Mouse (Mus musculus): ENCODE data around the gene Nck2. TPM values are rescaled to one million over a fixed set of nuclear protein-coding genes. Genes with fewer than 3 reads are reported as not detected.
"Not testable (repeated sequence)": the region's sequence is repeated elsewhere in the genome, so short reads cannot be mapped to it uniquely, and the experiment has no call there.

The Nck2 gene
- polyA plus RNA-seq, 1 experiment from 2014 or later = 31.0 TPM

DNA sequence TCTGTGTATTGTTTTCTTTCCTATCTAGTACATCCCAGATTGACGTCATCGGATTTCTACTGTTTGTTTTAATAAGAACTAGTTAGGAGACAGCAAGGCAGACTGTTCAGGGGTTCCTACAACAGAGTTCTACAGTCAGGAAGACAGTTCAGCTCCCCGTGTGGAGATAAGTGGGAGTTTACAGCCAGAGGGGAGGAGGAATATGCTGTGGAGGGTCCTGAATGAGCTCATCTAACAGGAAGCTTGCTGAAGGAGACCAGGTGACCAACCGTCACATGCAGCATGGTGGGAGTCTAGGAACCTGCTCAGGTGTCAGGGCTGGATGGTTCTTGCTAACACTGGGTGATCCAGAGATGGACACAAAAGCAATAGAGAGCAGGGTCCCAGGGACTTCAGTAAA is 87.9 kb downstream of the Nck2 start:
- Histone ChIP-seq H3K27me3 (replicated peaks) (no peaks in the 10 kb centered on the region), H3K4me3 (replicated peaks) (no peak overlapping the region), H3K9ac (replicated peaks) (no peak overlapping the region), H3K9me3 (replicated peaks) (no peaks in the 10 kb centered on the region), H3K4me1 (peaks cover 16% of the 10 kb centered on the region), H3K36me3 (peaks cover 10% of the 10 kb centered on the region; the same call in 1 of the 2 replicates), H3K4me2 (no peak overlapping the region), H3K27ac (replicated peaks) (no peak overlapping the region)
- WGBS = 86% methylated on average over 4 of the region's 4 CpGs
- ATAC-seq (ENCODE audit: low FRiP score) = no peak; the same call in 1 of the 2 replicates

GRCm38 (mm10) chr1:43533497-43533896 is 89.1 kb downstream of the Nck2 start:
- 93% methylated on average over 11 of the region's 11 CpGs for WGBS
- not testable (repeated sequence) for H3K9me3 ChIP-seq (replicated peaks); H3K27ac ChIP-seq (replicated peaks); ATAC-seq (ENCODE audit: low FRiP score); H3K4me2 ChIP-seq; H3K4me3 ChIP-seq (replicated peaks); H3K9ac ChIP-seq (replicated peaks); H3K27me3 ChIP-seq (replicated peaks)
- peaks cover 10% of the 10 kb centered on the region; the same call in 1 of the 2 replicates for H3K36me3 ChIP-seq
- peaks cover 16% of the 10 kb centered on the region for H3K4me1 ChIP-seq

DNA sequence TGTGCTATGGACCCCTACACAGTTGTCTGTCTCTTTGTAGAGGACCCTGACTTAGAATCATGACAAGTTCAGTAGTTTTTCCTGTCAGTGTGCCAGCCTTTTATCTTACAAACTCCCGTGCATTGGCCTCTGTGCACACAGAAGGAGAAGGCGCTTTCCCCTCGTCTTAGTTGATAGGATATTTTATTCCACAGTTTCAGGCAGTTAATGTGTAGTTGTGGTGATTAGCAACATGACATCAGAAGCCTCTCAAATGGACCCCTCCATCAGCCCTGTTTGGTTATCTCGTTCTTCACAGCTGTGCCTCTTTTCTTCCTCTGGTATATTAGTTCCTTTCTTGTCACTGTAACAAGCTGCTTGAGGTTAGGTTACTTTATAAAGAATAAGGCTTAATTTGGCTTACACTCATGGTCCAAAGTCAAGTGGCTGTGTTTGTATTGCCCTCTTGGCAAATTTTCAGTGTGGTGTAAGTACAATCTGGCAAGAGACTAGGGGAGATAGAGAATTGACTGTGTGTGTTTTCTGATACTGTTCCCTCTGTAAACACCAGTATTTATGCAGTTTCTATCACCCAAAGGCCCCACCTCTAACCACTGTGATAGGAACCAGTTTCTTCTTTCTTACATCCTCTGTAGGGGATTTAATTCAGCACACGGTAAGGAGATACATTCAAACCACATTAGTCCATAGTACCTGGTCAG is 89.8 kb downstream of the Nck2 start:
- H3K4me3 ChIP-seq (replicated peaks) = no peak overlapping the region
- no peak for ATAC-seq (ENCODE audit: low FRiP score)

DNA sequence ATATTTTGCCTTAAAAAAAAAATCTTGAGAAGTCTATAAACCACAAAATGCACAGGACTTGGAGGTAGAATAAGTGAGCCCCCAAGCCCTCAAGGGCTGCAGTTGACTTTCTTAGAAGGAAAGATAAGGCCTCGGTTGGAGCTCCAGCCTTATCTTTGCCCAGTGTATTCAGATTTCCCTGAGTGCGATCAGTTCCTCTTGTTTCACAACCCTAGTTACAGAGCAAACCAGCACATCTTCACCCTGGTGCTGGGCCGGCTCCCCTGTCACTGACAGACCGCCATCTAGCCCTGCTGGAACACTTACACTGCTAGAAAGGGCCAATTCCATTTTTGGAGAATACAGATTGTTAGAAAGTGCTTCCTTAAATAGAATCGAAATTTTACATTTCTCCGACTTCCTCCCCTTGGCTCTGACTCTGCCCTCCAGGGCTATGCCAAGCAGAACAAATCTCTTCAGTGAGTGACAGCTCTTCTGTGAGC is 91.2 kb downstream of the Nck2 start:
- Histone ChIP-seq H3K9me3 (replicated peaks) (no peaks in the 10 kb centered on the region), H3K36me3 (peaks cover 10% of the 10 kb centered on the region; the same call in 1 of the 2 replicates), H3K27ac (replicated peaks) (no peak overlapping the region), H3K4me2 (no peak overlapping the region), H3K9ac (replicated peaks) (no peak overlapping the region), H3K4me1 (peaks cover 10% of the 10 kb centered on the region; the same call in 1 of the 2 replicates), H3K27me3 (replicated peaks) (no peaks in the 10 kb centered on the region), H3K4me3 (replicated peaks) (no peak overlapping the region)
- ATAC-seq (ENCODE audit: low FRiP score) = no peak
- WGBS = 92% methylated on average over 6 of the region's 6 CpGs

More for the DNA sequence above, 89.8 kb downstream of the Nck2 start:
- no peak overlapping the region for H3K4me2 ChIP-seq
- H3K36me3 ChIP-seq = peaks cover 10% of the 10 kb centered on the region; the same call in 1 of the 2 replicates
- H3K27me3 ChIP-seq (replicated peaks) = no peaks in the 10 kb centered on the region
- no peak overlapping the region for H3K27ac ChIP-seq (replicated peaks)
- WGBS = 81% methylated on average over 5 of the region's 5 CpGs
- no peaks in the 10 kb centered on the region for H3K9me3 ChIP-seq (replicated peaks)
- H3K9ac ChIP-seq (replicated peaks) = no peak overlapping the region
- peaks cover 16% of the 10 kb centered on the region for H3K4me1 ChIP-seq

GRCm38 (mm10) chr1:43536266-43536665 is 91.9 kb downstream of the Nck2 start:
- Histone ChIP-seq H3K4me3 (replicated peaks) (no peak overlapping the region), H3K9ac (replicated peaks) (no peak overlapping the region)
- no peak for ATAC-seq (ENCODE audit: low FRiP score)

DNA sequence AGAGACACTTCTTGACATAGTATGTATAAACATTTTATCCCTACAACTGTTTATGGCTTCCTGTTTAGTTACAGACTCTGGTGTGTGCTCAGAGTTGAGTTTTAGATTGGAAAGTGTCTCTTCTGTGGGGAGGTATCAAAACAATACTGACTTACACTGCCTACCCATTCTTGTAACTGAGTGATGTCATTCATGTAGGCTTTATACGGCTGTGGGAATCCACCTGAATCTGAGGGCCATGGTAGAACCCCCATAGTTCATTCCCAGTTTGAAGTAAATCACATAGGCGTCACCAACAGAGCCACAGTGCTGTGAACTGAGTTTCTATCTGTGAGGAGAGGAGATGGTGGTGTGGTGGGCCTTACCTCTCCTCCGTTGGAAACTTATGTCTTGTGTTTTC is 92.6 kb downstream of the Nck2 start:
- Histone ChIP-seq H3K9ac (replicated peaks) (no peak overlapping the region), H3K36me3 (peaks cover 10% of the 10 kb centered on the region; the same call in 1 of the 2 replicates), H3K27me3 (replicated peaks) (no peaks in the 10 kb centered on the region), H3K4me2 (no peak overlapping the region), H3K27ac (replicated peaks) (no peak overlapping the region), H3K4me3 (replicated peaks) (no peak overlapping the region), H3K9me3 (replicated peaks) (no peaks in the 10 kb centered on the region), H3K4me1 (no peaks in the 10 kb centered on the region)
- WGBS = 88% methylated on average over 3 of the region's 3 CpGs
- no peak for ATAC-seq (ENCODE audit: low FRiP score)

More at GRCm38 (mm10) chr1:43536266-43536665, 91.9 kb downstream of the Nck2 start:
- Histone ChIP-seq H3K27me3 (replicated peaks) (no peaks in the 10 kb centered on the region), H3K27ac (replicated peaks) (no peak overlapping the region), H3K9me3 (replicated peaks) (no peaks in the 10 kb centered on the region), H3K4me1 (peaks cover 4% of the 10 kb centered on the region; the same call in 1 of the 2 replicates), H3K36me3 (peaks cover 10% of the 10 kb centered on the region; the same call in 1 of the 2 replicates), H3K4me2 (no peak overlapping the region)
- 95% methylated on average over 2 of the region's 2 CpGs for WGBS

- Histone ChIP-seq H3K36me3 (peaks cover 10% of the 10 kb centered on the region; the same call in 1 of the 2 replicates), H3K27ac (replicated peaks) (no peak overlapping the region), H3K9me3 (replicated peaks) (no peaks in the 10 kb centered on the region), H3K27me3 (replicated peaks) (no peaks in the 10 kb centered on the region), H3K4me1 (peaks cover 3% of the 10 kb centered on the region; the same call in 1 of the 2 replicates), H3K4me2 (no peak overlapping the region), H3K4me3 (replicated peaks) (no peak overlapping the region), H3K9ac (replicated peaks) (no peak overlapping the region)
- ATAC-seq (ENCODE audit: low FRiP score) = no peak
Observed at GRCm38 (mm10) chr1:43537496-43537895, 93.1 kb downstream of the Nck2 start.

GRCm38 (mm10) chr1:43538716-43539115 is 94.3 kb downstream of the Nck2 start:
- H3K9ac ChIP-seq (replicated peaks) = no peak overlapping the region
- no peak overlapping the region for H3K4me2 ChIP-seq
- peaks cover 10% of the 10 kb centered on the region; the same call in 1 of the 2 replicates for H3K36me3 ChIP-seq
- H3K27me3 ChIP-seq (replicated peaks) = no peaks in the 10 kb centered on the region
- no peaks in the 10 kb centered on the region for H3K9me3 ChIP-seq (replicated peaks)
- 89% methylated on average over 2 of the region's 2 CpGs for WGBS
- ATAC-seq (ENCODE audit: low FRiP score) = no peak
- H3K27ac ChIP-seq (replicated peaks) = no peak overlapping the region
- H3K4me3 ChIP-seq (replicated peaks) = no peak overlapping the region
- H3K4me1 ChIP-seq = peaks cover 8% of the 10 kb centered on the region; the same call in 1 of the 2 replicates

- ATAC-seq (ENCODE audit: low FRiP score) = no peak
- WGBS = 74% methylated on average over 4 of the region's 4 CpGs
Observed at GRCm38 (mm10) chr1:43539689-43540380, 95.5 kb downstream of the Nck2 start.

DNA sequence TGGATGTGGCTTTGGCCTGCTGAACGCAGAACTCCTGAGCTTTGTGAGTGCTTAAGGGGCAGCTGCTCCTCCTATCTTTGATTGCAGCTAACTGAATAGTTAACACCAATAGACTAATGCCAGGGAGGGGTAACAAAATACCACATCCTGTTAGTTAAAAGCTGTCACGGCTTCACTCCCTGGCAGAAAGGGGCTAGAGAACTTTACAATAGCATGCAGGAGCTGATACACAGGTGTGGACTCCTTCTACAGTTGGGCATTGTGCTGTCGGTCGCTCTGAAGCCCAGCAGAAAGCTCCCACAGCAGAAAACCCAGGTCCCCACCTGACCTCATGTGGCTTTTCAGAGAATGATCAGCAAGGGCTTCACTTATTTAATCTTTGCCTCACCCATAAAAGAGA is 98.0 kb downstream of the Nck2 start:
- Histone ChIP-seq H3K9me3 (replicated peaks) (no peaks in the 10 kb centered on the region), H3K27me3 (replicated peaks) (no peaks in the 10 kb centered on the region), H3K9ac (replicated peaks) (no peak overlapping the region)

More at GRCm38 (mm10) chr1:43539689-43540380, 95.5 kb downstream of the Nck2 start:
- Histone ChIP-seq H3K4me2 (no peak overlapping the region), H3K27ac (replicated peaks) (no peak overlapping the region), H3K9ac (replicated peaks) (no peak overlapping the region), H3K4me3 (replicated peaks) (no peak overlapping the region), H3K9me3 (replicated peaks) (no peaks in the 10 kb centered on the region), H3K4me1 (peaks cover 8% of the 10 kb centered on the region; the same call in 1 of the 2 replicates), H3K36me3 (peaks cover 2% of the 10 kb centered on the region; the same call in 1 of the 2 replicates), H3K27me3 (replicated peaks) (no peaks in the 10 kb centered on the region)

GRCm38 (mm10) chr1:43547644-43548043 is 103.3 kb downstream of the Nck2 start:
- H3K27me3 ChIP-seq (replicated peaks) = no peaks in the 10 kb centered on the region
- no peak overlapping the region for H3K9ac ChIP-seq (replicated peaks)
- no peak overlapping the region for H3K4me2 ChIP-seq
- no peak overlapping the region for H3K4me3 ChIP-seq (replicated peaks)
- H3K36me3 ChIP-seq = no peaks in the 10 kb centered on the region
- 87% methylated on average over 2 of the region's 2 CpGs for WGBS
- H3K27ac ChIP-seq (replicated peaks) = no peak overlapping the region
- H3K9me3 ChIP-seq (replicated peaks) = no peaks in the 10 kb centered on the region
- H3K4me1 ChIP-seq = peaks cover 19% of the 10 kb centered on the region; the same call in 1 of the 2 replicates
- ATAC-seq (ENCODE audit: low FRiP score) = no peak

More for the DNA sequence above, 98.0 kb downstream of the Nck2 start:
- WGBS = 54% methylated on average over 4 of the region's 4 CpGs
- Histone ChIP-seq H3K36me3 (no peaks in the 10 kb centered on the region), H3K4me3 (replicated peaks) (no peak overlapping the region), H3K4me2 (no peak overlapping the region), H3K27ac (replicated peaks) (no peak overlapping the region), H3K4me1 (peaks cover 10% of the 10 kb centered on the region; the same call in 1 of the 2 replicates)
- ATAC-seq (ENCODE audit: low FRiP score) = no peak
